Mouse (Mus musculus): ENCODE measurements around the gene Olfr150.
"Not testable (repeated sequence)": the region's sequence is repeated elsewhere in the genome, so short reads cannot be mapped to it uniquely, and the experiment has no call there.

Gene Olfr150

DNA sequence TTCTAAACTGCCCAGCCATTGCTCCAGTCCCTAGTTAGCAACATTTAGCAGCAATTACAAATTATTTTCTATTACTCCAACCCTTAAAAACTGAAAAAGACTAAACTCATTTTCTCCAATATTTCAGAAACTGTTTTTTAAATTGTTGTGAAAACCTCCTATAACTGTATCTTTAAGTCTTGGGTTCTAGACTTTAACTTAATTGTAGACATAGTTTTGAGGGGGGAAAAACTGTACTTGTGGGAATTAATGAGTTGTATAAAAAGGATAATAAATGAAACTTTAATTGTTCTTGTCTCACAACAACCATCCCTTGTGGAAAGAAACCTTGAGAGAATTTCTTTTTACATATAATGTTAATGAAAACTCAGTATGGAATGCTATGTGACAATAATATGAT is at the start of gene Olfr150:
Gene Olfr150 (plus strand): TSS at position 301 of the 400 bp plus-strand sequence.
- no peak for DNase-seq (ENCODE audit: low read depth, low spot score)

- not testable (repeated sequence) for DNase-seq (ENCODE audit: low read depth, low spot score)
Measured at GRCm38 (mm10) chr9:39701123-39701522, 29.7 kb upstream of the Olfr150 start.

- no peak for DNase-seq (ENCODE audit: low read depth, low spot score)
Measured at GRCm38 (mm10) chr9:39707017-39707416, 23.8 kb upstream of the Olfr150 start, which contains the start of gene Olfr149. Gene Olfr149, minus strand, starts transcription at chr9:39707117.

DNA sequence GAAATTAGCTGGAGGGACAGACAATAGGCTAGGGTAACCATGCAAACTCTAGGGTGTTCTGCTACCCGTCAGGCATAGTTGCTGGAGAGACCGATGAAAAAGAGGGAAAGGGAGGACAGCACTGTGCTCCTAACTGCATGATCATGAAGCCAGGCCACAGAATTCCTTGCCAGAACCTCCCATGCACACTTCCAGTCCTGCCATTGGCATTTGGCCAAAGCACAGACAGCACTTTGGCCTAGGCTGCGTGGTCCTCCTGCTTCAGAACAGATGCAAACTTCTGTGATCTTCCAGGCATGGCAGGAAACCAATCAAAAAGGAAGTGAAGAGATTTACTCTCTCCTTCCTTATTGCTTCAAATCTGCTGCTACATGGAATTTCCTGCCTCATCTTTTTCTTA is 21.8 kb upstream of the Olfr150 start:
- no peak for DNase-seq (ENCODE audit: low read depth, low spot score)

- no peak for DNase-seq (ENCODE audit: low read depth, low spot score)
Measured at GRCm38 (mm10) chr9:39711053-39711452, 19.7 kb upstream of the Olfr150 start, which contains the start of gene Olfr965. Gene Olfr965, plus strand, starts transcription at chr9:39711353.

- DNase-seq (ENCODE audit: low read depth, low spot score): no peak
Measured at GRCm38 (mm10) chr9:39740741-39741140, 10.0 kb downstream of the Olfr150 start.

- DNase-seq (ENCODE audit: low read depth, low spot score): no peak
Measured at GRCm38 (mm10) chr9:39745949-39746348, 15.2 kb downstream of the Olfr150 start, which contains the start of gene Olfr967. Gene Olfr967, plus strand, starts transcription at chr9:39746249.

GRCm38 (mm10) chr9:39746428-39746827 is 15.7 kb downstream of the Olfr150 start:
- no peak for DNase-seq (ENCODE audit: low read depth, low spot score)

DNA sequence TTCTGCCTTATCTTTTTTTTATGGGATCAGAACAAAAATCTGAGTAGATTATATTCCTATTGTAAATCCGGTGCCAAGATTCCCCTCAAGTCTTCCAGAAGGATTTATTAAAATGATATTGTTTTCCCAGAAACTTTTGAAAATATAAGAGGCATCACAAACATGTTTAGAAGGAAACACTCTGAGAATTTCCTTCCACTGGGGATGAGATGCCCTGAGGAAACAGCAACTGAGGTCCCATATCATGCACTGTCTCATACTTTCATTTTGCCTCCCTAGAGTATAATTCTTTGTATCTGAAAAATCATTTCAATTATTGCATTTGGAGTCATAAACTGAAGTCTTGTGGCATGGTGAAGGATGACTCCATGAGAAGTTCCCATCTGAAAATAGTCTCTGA is 52.4 kb downstream of the Olfr150 start, which contains the start of gene Olfr968:
Gene Olfr968 (minus strand): TSS at position 101 of the 400 bp plus-strand sequence.
- DNase-seq (ENCODE audit: low read depth, low spot score): no peak
